Mouse (Mus musculus) stomach, postnatal 0 days (tissue): ENCODE results near the gene Gm5346. TPM values are rescaled to one million over a fixed set of nuclear protein-coding genes. Genes with fewer than 3 reads are reported as not detected.
"Not testable (repeated sequence)": the region's sequence is repeated elsewhere in the genome, so short reads cannot be mapped to it uniquely, and the experiment has no call there.

ENCODE experiments used
- ATAC-seq: fragments of 200-750 bp; cut with Nextera tagmentation; 2 replicates; pipeline ENCODE4 v1.8.0; 2017; ENCODE audit not compliant: low FRiP score, low TSS enrichment
- DNase-seq: peaks from one replicate; pipeline ENCODE4 v3.0.0-alpha.2; 2016; ENCODE audit warnings: low spot score
- H3K27ac ChIP-seq: fragments of 300-500 bp; sonication (generic); replicated peaks from 2 replicates; pipeline ENCODE4 v1.5.1; 2014; ENCODE audit warnings: mild to moderate bottlenecking, control low read depth
- H3K27me3 ChIP-seq: fragments of 300-500 bp; sonication (generic); 2 replicates; pipeline ENCODE4 v1.6.1; 2014; ENCODE audit warnings: low read length; ENCODE audit not compliant: control insufficient read depth, insufficient read depth
- H3K36me3 ChIP-seq: fragments of 300-500 bp; sonication (generic); 2 replicates; pipeline ENCODE4 v1.6.1; 2014; ENCODE audit warnings: low read length, mixed read lengths; ENCODE audit not compliant: control insufficient read depth, insufficient read depth
- H3K4me1 ChIP-seq: fragments of 300-500 bp; sonication (generic); replicated peaks from 2 replicates; pipeline ENCODE4 v1.6.1; 2014; ENCODE audit warnings: antibody characterized with exemption; ENCODE audit not compliant: control insufficient read depth, insufficient read depth
- H3K4me2 ChIP-seq: fragments of 300-500 bp; sonication (generic); replicated peaks from 2 replicates; pipeline ENCODE4 v1.6.1; 2014; ENCODE audit warnings: low read depth, mild to moderate bottlenecking, control low read depth, moderate library complexity
- H3K4me3 ChIP-seq: fragments of 300-500 bp; sonication (generic); 2 replicates; pipeline ENCODE4 v1.5.1; 2014; ENCODE audit warnings: low read depth, low read length, control low read depth
- H3K9ac ChIP-seq: fragments of 300-500 bp; sonication (generic); 2 replicates; pipeline ENCODE4 v1.6.1; 2014; ENCODE audit warnings: mild to moderate bottlenecking, low read length, control low read depth, mixed read lengths
- H3K9me3 ChIP-seq: fragments of 300-500 bp; sonication (generic); 2 replicates; pipeline ENCODE4 v1.6.1; 2016; ENCODE audit warnings: low read length; ENCODE audit not compliant: control insufficient read depth
- CTCF ChIP-seq: IDR thresholded peaks from 2 replicates; pipeline ENCODE4 v1.5.1; 2016; ENCODE audit warnings: antibody characterized with exemption, low read depth, mild to moderate bottlenecking, moderate library complexity
- EP300 ChIP-seq: optimal IDR thresholded peaks from 2 replicates; pipeline ENCODE3; 2016; ENCODE audit warnings: antibody characterized with exemption
- WGBS: fragments of 180-500 bp; shearing (Covaris S2); extraction: QIAGEN DNeasy Blood & Tissue Kit; methylation state at CpG from one replicate; pipeline ENCODE4 v1.1.7; 2014; 5-methylcytosine and 5-hydroxymethylcytosine counted together
- polyA plus RNA-seq: library from polyadenylated mRNA; unstranded; fragments of >200 nt; fragmentation: Nextera tagmentation; extraction: Ambion mirVana; gene quantifications from 2 replicates; pipeline ENCODE4 v1.2.1, GENCODE M21; 2015

The Gm5346 gene
- polyA plus RNA-seq, result not detected in 2 replicates

GRCm38 (mm10) chr8:43627176-43627575 lies at the start of gene Gm5346:
Gm5346 (minus strand) TSS chr8:43627276.
- H3K9me3 ChIP-seq, result no peaks in the 10 kb centered on the region
- H3K4me3 ChIP-seq, result no peak within 1 kb of the TSS
- no peaks in the 10 kb centered on the region for H3K27me3 ChIP-seq
- WGBS, result 79% methylated on average over 3 of the region's 3 CpGs
- H3K36me3 ChIP-seq, result no peaks in the 10 kb centered on the region
- DNase-seq, result no peak
- ATAC-seq, result no peak
- no peaks in the 10 kb centered on the region for H3K4me1 ChIP-seq
- TF ChIP-seq CTCF (no peak), EP300 (no peak)
- H3K27ac ChIP-seq, result no peak within 1 kb of the TSS
- H3K9ac ChIP-seq, result no peak within 1 kb of the TSS
- no peak within 1 kb of the TSS for H3K4me2 ChIP-seq

- ATAC-seq (no peak), DNase-seq (no peak)
- no peaks in the 10 kb centered on the region for H3K27me3 ChIP-seq
- no peak overlapping the region for H3K4me2 ChIP-seq
- H3K4me1 ChIP-seq, result no peaks in the 10 kb centered on the region
- no peak overlapping the region for H3K27ac ChIP-seq
- H3K9me3 ChIP-seq, result no peaks in the 10 kb centered on the region
- 76% methylated on average over 1 of the region's 1 CpGs for WGBS
- TF ChIP-seq CTCF, result no peak
- TF ChIP-seq EP300, result no peak
- no peak overlapping the region for H3K4me3 ChIP-seq
- no peak overlapping the region for H3K9ac ChIP-seq
- no peaks in the 10 kb centered on the region for H3K36me3 ChIP-seq
These were observed 11.0 kb downstream of the Gm5346 start for GRCm38 (mm10) chr8:43616046-43616445.

- H3K9me3 ChIP-seq, H3K4me1 ChIP-seq, H3K36me3 ChIP-seq, H3K4me3 ChIP-seq, ATAC-seq, H3K9ac ChIP-seq, DNase-seq, H3K27me3 ChIP-seq, H3K4me2 ChIP-seq, H3K27ac ChIP-seq: not testable (repeated sequence)
- 81% methylated on average over 13 of the region's 13 CpGs for WGBS
These were observed 23.4 kb downstream of the Gm5346 start for GRCm38 (mm10) chr8:43603657-43604056.

GRCm38 (mm10) chr8:43603166-43603565 lies 23.9 kb downstream of the Gm5346 start:
- not testable (repeated sequence) for H3K4me3 ChIP-seq, H3K27ac ChIP-seq, ATAC-seq, DNase-seq, H3K9me3 ChIP-seq, H3K4me2 ChIP-seq, H3K36me3 ChIP-seq, H3K27me3 ChIP-seq, H3K4me1 ChIP-seq, H3K9ac ChIP-seq
- WGBS, result 91% methylated on average over 15 of the region's 15 CpGs

GRCm38 (mm10) chr8:43576607-43577006 lies 50.5 kb downstream of the Gm5346 start, which contains the start of gene Adam26a:
Adam26a (minus strand) TSS chr8:43576707.
- H3K4me2 ChIP-seq, H3K27ac ChIP-seq, H3K9me3 ChIP-seq, H3K36me3 ChIP-seq, DNase-seq, H3K4me3 ChIP-seq, ATAC-seq, H3K27me3 ChIP-seq, H3K9ac ChIP-seq, H3K4me1 ChIP-seq: not testable (repeated sequence)
- WGBS, result 92% methylated on average over 2 of the region's 2 CpGs

Other genes starting within 250 kb of the Gm5346 start
- not detected in 2 replicates for gene Adam26b, start 99.2 kb downstream of the Gm5346 start, polyA plus RNA-seq
- not detected in 2 replicates for gene Adam26a, start 50.6 kb downstream of the Gm5346 start, polyA plus RNA-seq
- not detected in 2 replicates for gene Adam34, start 82.8 kb upstream of the Gm5346 start, polyA plus RNA-seq